Mouse (Mus musculus) megakaryocyte, adult 5-6 weeks (primary cell): ENCODE data around the gene Iqsec1. TPM values are rescaled to one million over a fixed set of nuclear protein-coding genes. Genes with fewer than 3 reads are reported as not detected.

Source experiments
- ATAC-seq: 2 replicates; pipeline ENCODE4 v1.8.0; 2016; ENCODE audit warnings: mild to moderate bottlenecking, inconsistent platforms; ENCODE audit not compliant: poor library complexity, severe bottlenecking
- total RNA-seq, 2 experiments: library from RNA; stranded (forward) in 1 of 2; stranded (reverse) in 1 of 2; fragments of 153-499, 151-499 nt in 1 of 2; fragments of 221-1000, 200-1000 nt in 1 of 2; gene quantifications; 2 replicates each; pipeline versions ENCODE4 v1.2.3 to v1.2.4; 2015 to 2017

The Iqsec1 gene
- total RNA-seq, 2 experiments from 2014 or later, result 12.2 to 58.0 TPM

- ATAC-seq, result no peak
These were observed 96.1 kb downstream of the Iqsec1 start for GRCm38 (mm10) chr6:90892401-90892800.

DNA sequence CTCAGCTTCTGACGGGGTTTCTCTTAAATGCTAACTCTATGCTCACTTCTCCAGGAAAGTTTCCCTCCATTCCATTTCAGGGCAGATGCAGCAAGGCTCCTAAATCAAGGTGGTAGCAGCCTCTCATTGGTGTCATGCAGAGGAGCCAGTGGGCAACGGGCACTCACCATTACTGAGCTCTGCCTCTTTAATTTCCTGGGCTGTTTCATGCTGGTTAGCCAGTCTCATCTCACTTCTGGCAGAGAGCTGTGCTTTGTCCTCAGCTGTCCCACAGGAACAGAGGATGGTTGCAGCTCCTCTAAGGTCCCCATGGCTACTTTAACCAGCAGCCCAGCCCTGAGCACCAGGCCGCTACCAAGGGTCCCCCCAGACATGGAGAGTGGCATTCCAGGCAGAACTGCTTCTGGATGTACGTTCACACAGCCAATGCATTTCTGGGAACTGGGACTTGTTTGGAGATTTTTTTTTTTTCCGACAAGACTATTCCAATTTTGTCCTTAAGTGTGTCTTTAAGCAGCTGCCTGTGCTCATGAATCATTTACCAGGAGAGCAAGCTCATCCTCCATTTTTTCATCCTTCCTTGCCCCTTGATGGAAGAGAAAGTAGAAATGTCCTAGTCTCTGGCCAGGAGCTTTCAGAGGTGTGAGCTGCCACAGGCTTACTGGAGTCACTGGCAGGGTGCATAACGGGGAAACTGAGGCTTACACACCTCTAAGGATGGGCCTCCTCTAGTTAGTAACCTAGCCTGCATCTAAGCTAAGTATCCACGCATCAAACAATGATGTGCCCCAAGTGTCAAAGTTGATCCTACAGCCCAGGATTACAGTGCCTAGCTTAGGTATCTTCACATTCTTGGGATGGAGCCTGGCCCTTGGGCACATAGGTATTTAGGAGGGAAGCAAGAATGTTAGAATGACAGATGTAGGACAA, 98.9 kb downstream of the Iqsec1 start:
- ATAC-seq, result no peak

GRCm38 (mm10) chr6:90887024-90887775, 101.3 kb downstream of the Iqsec1 start:
- ATAC-seq, result no peak

DNA sequence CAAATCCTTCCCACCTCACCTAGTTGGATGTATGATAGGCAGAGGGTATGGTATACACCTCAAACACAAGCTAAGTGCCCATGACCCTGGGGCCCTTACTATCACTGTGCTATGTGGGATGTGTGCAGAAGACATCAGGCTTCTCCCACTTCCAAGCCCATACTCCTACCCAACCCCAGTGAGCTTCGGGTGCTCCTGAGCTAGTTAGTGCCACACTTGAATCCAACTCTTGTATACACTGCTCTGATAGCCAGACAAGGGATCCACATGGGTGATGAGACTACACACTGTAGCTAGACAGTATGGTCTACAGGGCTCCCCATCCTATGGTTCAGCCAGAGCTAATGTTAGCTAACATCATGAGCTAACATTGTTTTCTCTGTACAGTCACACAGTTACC, 102.9 kb downstream of the Iqsec1 start:
- ATAC-seq, result no peak

DNA sequence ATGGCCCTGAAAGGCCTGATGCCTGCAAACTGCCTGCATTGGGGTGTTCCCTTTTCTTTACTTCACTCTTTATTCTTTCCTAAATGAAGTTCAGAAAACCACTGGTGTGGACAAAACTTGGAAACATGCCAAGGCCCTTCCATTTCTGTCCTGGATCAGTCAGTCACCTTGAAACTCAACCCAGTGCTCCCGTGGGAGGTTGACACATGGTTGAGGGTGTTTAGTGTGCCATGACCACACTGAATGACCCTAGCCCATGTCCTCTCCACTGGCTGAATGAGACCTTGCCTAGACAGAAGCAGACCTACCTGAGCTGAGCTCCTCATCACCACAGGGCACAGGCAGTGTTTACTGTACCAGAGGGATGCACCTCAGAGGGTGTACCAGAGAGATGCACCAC, 103.9 kb downstream of the Iqsec1 start:
- ATAC-seq, result no peak

GRCm38 (mm10) chr6:90880975-90881374, 107.5 kb downstream of the Iqsec1 start:
- ATAC-seq, result no peak

DNA sequence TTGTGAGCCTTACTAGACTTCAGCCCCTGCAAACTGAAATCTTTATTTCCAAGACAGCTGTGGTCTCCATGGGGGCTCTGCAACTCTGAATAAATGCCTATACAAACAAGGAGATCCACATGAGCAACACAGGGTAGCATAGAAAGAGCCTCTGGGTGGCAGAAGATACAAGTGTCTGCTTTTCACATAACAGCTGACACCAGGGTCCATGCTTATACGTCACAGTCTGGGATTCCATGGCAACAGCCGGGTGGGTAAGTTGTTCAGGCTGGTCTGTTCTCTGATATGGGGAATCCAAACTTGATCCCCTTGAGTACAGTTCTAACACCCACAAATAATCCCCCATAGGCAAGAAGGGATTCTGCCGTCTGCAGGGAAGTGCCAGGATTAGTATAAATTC, 108.1 kb downstream of the Iqsec1 start:
- no peak for ATAC-seq

DNA sequence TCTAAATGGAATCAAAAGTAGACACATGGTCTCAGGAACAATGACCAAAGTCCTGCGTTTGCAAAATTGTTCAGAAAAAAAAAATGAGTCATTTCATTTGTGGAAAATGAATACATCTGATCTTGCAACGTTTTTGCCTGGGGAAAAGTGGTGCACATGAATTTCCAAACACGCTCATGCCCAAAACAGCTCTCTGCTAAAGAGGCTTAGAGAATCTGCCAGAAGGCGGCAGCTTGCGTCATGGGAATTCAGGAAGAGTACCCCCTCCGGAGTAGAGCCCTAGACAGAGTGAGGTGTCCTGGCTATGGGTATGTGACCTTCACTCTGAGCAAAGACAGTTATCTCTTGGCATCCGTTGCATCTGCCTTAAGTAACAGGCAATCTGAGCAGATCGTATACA, 116.9 kb downstream of the Iqsec1 start:
- no peak for ATAC-seq

- no peak for ATAC-seq
These were observed 120.5 kb downstream of the Iqsec1 start for GRCm38 (mm10) chr6:90868033-90868432.

DNA sequence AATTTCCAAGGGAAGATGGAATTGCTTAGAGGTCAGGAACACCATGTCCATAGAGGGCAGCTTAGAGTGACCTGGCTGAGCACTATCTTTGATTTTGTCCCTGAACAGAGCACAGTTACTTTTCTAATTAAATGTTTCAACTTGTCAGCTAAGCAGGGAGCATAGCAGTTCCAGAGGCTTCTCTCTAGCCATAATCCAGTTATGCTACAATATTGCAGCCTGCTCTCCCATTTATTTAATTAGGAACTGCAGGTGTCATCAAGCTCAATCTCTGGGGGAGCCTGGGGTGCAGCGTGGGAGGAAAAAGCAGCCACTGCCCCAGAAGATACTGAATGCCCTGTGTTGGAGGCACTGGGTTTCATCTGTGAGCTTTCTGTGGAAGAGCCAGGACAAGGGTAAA, 127.1 kb downstream of the Iqsec1 start:
- no peak for ATAC-seq

GRCm38 (mm10) chr6:90857844-90858243, 130.6 kb downstream of the Iqsec1 start:
- ATAC-seq, result no peak

GRCm38 (mm10) chr6:90852360-90852759, 136.1 kb downstream of the Iqsec1 start:
- no peak for ATAC-seq

GRCm38 (mm10) chr6:90848068-90848467, 140.4 kb downstream of the Iqsec1 start:
- no peak for ATAC-seq

DNA sequence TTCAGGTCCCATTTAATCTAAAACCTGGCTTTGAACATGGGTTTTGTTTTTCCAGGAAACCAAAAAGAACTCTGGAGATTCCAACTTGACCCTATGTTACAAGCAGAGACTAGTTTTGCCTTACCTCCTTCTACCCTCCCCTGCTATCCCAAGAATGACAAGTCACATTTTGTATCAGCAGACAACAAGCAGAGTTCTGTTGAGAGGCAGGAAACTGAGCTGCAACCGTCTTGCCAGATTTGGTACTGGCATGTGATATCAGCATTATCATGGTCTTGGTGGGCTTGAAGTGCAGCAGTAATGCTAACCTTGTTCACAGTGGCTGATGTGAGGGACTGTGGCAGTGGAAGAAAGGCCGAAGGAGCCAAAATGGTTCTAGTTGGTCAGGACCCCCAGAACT, 141.0 kb downstream of the Iqsec1 start:
- ATAC-seq, result no peak

DNA sequence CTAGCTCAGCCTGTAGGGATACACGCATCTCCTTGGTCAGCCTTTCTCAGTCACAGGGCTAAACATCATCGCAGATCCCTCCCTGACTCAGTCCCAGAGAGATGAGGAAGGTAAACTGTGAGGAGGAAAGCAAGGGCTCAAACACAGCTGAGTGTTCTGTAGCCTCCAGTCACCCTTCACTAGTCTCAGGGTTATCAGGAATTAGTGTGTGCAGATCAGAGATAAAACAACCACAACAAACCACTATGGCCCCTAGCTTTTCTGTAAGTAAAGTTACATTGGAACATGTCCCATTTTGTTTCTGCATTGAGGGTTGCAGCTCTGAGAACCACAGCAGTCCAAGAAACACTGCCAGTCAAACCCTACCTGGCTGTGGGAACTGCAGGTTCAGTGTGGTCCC, 148.5 kb downstream of the Iqsec1 start:
- no peak for ATAC-seq

DNA sequence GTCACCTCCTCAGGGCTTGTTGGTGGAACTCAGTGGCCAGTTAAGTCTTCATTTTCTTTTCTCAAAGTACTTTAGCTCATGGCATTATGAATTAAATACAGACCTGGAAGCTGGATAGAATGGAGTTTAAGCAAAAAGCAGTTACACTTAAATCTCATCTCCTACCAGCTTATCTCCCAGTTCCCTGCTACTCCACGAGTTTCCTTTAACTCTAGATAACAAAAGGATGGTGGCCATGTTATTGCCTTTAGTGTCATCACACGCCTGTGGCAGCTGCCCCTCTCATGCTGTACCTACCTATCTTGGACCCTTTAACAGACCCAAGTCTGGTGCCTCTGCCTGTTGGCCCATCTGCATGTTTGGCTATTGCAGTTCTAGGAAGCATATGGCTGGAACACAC, 151.7 kb downstream of the Iqsec1 start:
- no peak for ATAC-seq

GRCm38 (mm10) chr6:90829536-90829935, 158.9 kb downstream of the Iqsec1 start:
- ATAC-seq, result no peak

DNA sequence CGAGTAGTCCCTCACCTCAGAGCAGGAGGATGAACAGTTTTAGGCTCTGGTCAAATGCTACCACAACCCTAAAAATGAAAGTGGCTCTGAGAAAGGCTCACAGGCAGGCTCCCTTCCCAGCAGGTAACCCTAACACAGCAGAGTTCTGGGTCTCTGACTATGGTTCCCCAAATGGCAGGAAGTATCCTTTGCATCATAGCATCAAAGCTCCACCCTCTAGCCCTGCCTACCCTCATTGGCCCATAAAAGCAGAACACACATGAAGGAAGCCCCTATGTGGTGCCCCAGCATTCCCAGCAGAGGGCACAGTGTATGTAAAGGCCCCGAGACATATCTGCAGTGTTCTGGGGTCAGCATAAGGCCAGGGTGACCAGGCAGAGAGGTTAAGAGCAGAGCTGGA, 163.4 kb downstream of the Iqsec1 start:
- peak; percentile 96 for ATAC-seq

DNA sequence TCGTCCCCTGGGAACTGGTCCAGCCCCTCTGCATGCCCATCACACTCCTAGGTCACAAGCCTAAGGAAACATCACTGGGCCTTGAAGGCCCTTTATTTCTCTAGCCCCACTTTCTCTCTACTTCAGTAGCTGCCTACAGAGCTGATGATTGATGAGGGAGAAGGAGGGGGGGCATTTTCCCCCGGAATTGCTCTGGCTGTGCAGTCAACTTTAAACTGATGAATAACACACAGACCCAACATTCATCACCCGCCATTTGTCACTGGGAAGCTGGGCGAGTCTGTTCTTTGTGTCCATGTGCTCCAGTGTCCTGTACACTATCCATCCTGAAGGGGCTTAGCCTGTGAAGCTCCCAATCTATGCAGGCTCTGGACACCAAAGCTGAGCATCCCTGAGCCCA, 165.2 kb downstream of the Iqsec1 start:
- ATAC-seq, result no peak

DNA sequence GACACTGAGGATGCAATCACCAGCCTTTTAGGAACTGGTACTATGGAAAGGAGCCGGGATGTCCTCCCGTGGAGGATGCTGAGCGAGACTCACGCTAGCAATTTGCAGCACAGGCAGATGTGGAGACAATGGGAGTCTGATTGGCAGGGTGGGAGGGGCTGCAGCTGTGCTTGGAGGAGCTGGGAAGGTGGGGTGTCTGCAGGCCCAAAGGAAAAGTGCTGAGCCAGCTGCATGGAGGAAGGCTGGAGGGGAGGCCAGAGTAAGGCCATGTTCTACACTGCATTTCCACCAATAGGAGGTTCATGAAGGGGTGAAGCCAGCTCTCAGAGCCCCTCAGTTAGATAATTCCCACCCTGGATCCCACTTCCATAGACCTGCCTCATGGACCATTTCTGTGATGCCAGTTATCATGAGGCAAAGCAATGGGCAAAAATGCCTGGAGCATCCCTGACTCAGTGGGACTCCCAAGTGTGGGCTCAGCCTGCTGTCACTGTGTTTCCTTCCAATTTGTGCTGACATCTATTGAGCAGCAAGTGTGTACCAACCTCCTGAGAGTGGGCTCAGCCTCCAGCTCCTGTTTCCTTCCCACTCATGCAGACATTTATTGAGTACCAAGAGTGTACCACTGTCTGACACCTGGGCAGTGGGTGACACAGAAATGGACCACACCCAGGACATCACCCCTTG, 166.4 kb downstream of the Iqsec1 start:
- ATAC-seq, result no peak

- ATAC-seq, result peak; percentile 55
These were observed 168.6 kb downstream of the Iqsec1 start for GRCm38 (mm10) chr6:90819880-90820279.
